Comparison of ENCODE assay signal across 19 mouse cellular contexts in the genomic region with DNA sequence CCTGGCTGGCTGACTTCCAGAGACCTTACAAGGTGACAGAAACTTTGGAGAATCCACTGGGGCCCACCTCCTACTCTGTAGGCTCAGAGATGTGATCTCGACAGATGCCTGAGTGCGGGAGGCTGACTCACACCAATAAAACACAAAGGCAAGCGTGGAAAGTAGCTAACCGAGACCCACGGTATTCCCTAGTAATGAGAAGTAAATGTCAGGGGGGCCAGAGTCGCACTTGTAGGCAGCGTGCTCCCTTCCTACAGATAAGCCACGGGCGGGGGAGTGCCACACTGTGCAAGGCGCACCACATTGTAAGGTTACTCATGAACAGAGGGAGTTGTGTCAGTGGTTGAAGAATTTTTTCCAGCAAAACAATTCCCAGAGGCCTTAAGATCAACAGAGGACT. TPM values are rescaled to one million over a fixed set of nuclear protein-coding genes. Genes with fewer than 3 reads are reported as not detected.
A peak's percentile ranks its signal among the peaks of the same experiment; 100 is the strongest.
DNase-seq lines count a peak whose midpoint lies in the region; ATAC-seq and TF ChIP-seq lines count a peak whose summit lies in the region.
"Had no signal": no experiment of that assay in that cellular context is flagged by ENCODE, and none has a peak within 500 bp of the region (broad histone marks: within the 10 kb centered on the region; RNA-seq: fewer than 3 reads in every experiment).

No protein-coding gene starts in this region.

- WGBS in heart, embryonic 13.5 days = 40% methylated on average over 10 of the region's 10 CpGs
- 88% methylated on average over 10 of the region's 10 CpGs for WGBS in cerebellum, adult 2 months

- peak overlapping the region; percentile 37 for H3K9ac ChIP-seq in heart, embryonic 13.5 days
- H3K9ac ChIP-seq: embryonic facial prominence, embryonic 13.5 days; hindbrain, embryonic 13.5 days; intestine, embryonic 15.5 days; liver, postnatal 0 days; neural tube, embryonic 12.5 days had no signal

- no peaks in the 10 kb centered on the region for H3K9me3 ChIP-seq in heart, embryonic 13.5 days
- H3K9me3 ChIP-seq: embryonic facial prominence, embryonic 13.5 days; hindbrain, embryonic 13.5 days; intestine, embryonic 15.5 days; neural tube, embryonic 12.5 days had no signal

- POLR2A ChIA-PET in Patski (lab: Charles Lee) = interaction anchor here (0.5 to 1.3 kb wide), 2 partner anchors 9 to 27 kb away, joined by 3 to 4 read pairs; no protein-coding TSS in a partner anchor

- no peak overlapping the region for H3K4me3 ChIP-seq in heart, embryonic 13.5 days
- H3K4me3 ChIP-seq in cerebellum, adult 2 months (replicated peaks; ENCODE audit: insufficient read depth, low read depth, low read length) = no peak overlapping the region
- H3K4me3 ChIP-seq: embryonic facial prominence, embryonic 13.5 days; hindbrain, embryonic 13.5 days; intestine, embryonic 15.5 days; neural tube, embryonic 12.5 days had no signal

- in situ Hi-C loops in Patski (cut with MboI; ENCODE audit: low pct_unique_long_range_greater_than_20kb) = loop anchor here (5.0 kb wide), 1 partner anchor 102 kb away; no protein-coding TSS in a partner anchor

- peak overlapping the region; percentile 32; the same call in 1 of the 2 replicates for H3K27ac ChIP-seq in heart, embryonic 13.5 days (replicated peaks)
- no peak overlapping the region for H3K27ac ChIP-seq in cerebellum, adult 2 months (ENCODE audit: insufficient read depth, low read length)
- H3K27ac ChIP-seq: embryonic facial prominence, embryonic 13.5 days; hindbrain, embryonic 13.5 days; intestine, embryonic 15.5 days; neural tube, embryonic 12.5 days had no signal

- peaks cover 80% of the 10 kb centered on the region for H3K36me3 ChIP-seq in heart, embryonic 13.5 days

- no peak for TF ChIP-seq POLR2A in cerebellum, adult 2 months (IDR thresholded peaks at IDR 0.05; ENCODE audit: borderline replicate concordance, insufficient read depth, low read length)

- no peak overlapping the region for H3K4me2 ChIP-seq in heart, embryonic 13.5 days
- H3K4me2 ChIP-seq: embryonic facial prominence, embryonic 13.5 days; hindbrain, embryonic 13.5 days; intestine, embryonic 15.5 days; neural tube, embryonic 12.5 days had no signal

- no peak for DNase-seq in heart, adult 11 months
- DNase-seq in left cerebral cortex, adult 9 months (ENCODE audit: low spot score in 2 of 2) = peak; percentile 36 to 37
- no peak for DNase-seq in left cerebral cortex, postnatal 14 days (ENCODE audit: low spot score in 2 of 2)
- DNase-seq in 3T3-L1 (ENCODE audit: low read depth, low spot score) = peak; percentile 33
- DNase-seq in Patski (ENCODE audit: low read depth, low spot score) = peak; percentile 37
- DNase-seq in cerebellum, adult 2 months = no peak
- DNase-seq: cerebellum, adult 9-11 months; gastrocnemius, postnatal 25 days; liver, postnatal 0 days had no signal

- H3K4me1 ChIP-seq in heart, embryonic 13.5 days = peaks cover 14% of the 10 kb centered on the region
- H3K4me1 ChIP-seq in cerebellum, adult 2 months (ENCODE audit: control insufficient read depth, insufficient read depth, low read length) = peaks cover 6% of the 10 kb centered on the region
- H3K4me1 ChIP-seq: embryonic facial prominence, embryonic 13.5 days; hindbrain, embryonic 13.5 days; intestine, embryonic 15.5 days; neural tube, embryonic 12.5 days had no signal

- TF ChIP-seq CTCF in Patski (IDR thresholded peaks at IDR 0.05) = no peak
- no peak for TF ChIP-seq CTCF in cerebellum, adult 2 months (IDR thresholded peaks at IDR 0.05; ENCODE audit: borderline replicate concordance, insufficient read depth, low read depth, low read length)

- ATAC-seq in heart, embryonic 13.5 days (ENCODE audit: extremely low read depth, insufficient number of reproducible peaks, low FRiP score, low TSS enrichment) = no peak
- peak; percentile 87 for ATAC-seq in Patski
- ATAC-seq: forebrain, embryonic 16.5 days; intestine, embryonic 15.5 days; liver, postnatal 0 days had no signal

- intact Hi-C loops in left cerebral cortex, postnatal 14 days (cut with DNase I) = no loop called here

- CTCF ChIA-PET in Patski (lab: Charles Lee) = interaction anchor here (1.0 to 1.4 kb wide), 2 partner anchors 15 to 30 kb away, joined by 3 to 4 read pairs; no protein-coding TSS in a partner anchor

- H3K27me3 ChIP-seq in heart, embryonic 13.5 days (replicated peaks) = no peaks in the 10 kb centered on the region
- no peaks in the 10 kb centered on the region for H3K27me3 ChIP-seq in Patski
- H3K27me3 ChIP-seq in cerebellum, adult 2 months (ENCODE audit: control insufficient read depth, insufficient read depth, low read length) = no peaks in the 10 kb centered on the region
- H3K27me3 ChIP-seq: embryonic facial prominence, embryonic 13.5 days; hindbrain, embryonic 13.5 days; intestine, embryonic 15.5 days; neural tube, embryonic 12.5 days had no signal

RNA-seq across cellular contexts. Expression of a gene that starts 7.6 kb away (rescaled TPM):
- 6.2 and 6.9 TPM in 2 replicates for polyA plus RNA-seq in heart, embryonic 13.5 days (2015; fragmentation: Nextera tagmentation; extraction: Ambion mirVana)
- total RNA-seq in left cerebral cortex, postnatal 14 days (2021) = 1 to 10 TPM; 4.8 to 5.2 TPM
- 7.0 TPM for polyA plus RNA-seq in Patski (2021)
- 9.4 and 10.2 TPM in 2 replicates for polyA plus RNA-seq in cerebellum, adult 2 months (2012; rRNA removed)

RNA-seq across cellular contexts. Expression of a gene that starts 26.6 kb away (rescaled TPM):
- 132 and 138 TPM in 2 replicates for polyA plus RNA-seq in heart, embryonic 13.5 days (2015; fragmentation: Nextera tagmentation; extraction: Ambion mirVana)
- total RNA-seq in left cerebral cortex, postnatal 14 days (2021) = 10 to 100 TPM; 68.3 to 71.8 TPM
- polyA plus RNA-seq in Patski (2021) = 149 TPM
- polyA plus RNA-seq in cerebellum, adult 2 months (2012; rRNA removed) = 90.2 and 91.7 TPM in 2 replicates

RNA-seq across cellular contexts. Expression of a gene that starts 26.7 kb away (rescaled TPM):
- polyA plus RNA-seq in heart, embryonic 13.5 days (2015; fragmentation: Nextera tagmentation; extraction: Ambion mirVana) = 17.2 and 17.4 TPM in 2 replicates
- 10 to 100 TPM; 32.2 to 33.8 TPM for total RNA-seq in left cerebral cortex, postnatal 14 days (2021)
- polyA plus RNA-seq in Patski (2021) = 24.2 TPM
- polyA plus RNA-seq in cerebellum, adult 2 months (2012; rRNA removed) = 36.3 and 38.0 TPM in 2 replicates

RNA-seq across cellular contexts. Expression of a gene that starts 30.3 kb away (rescaled TPM):
- 0.13 and 0.37 TPM in 2 replicates for polyA plus RNA-seq in heart, embryonic 13.5 days (2015; fragmentation: Nextera tagmentation; extraction: Ambion mirVana)
- under 1 TPM in 1 of 2 experiments, not detected in 1; 0.22 TPM for total RNA-seq in left cerebral cortex, postnatal 14 days (2021)
- polyA plus RNA-seq in Patski (2021) = 0.76 TPM
- not detected in 2 replicates for polyA plus RNA-seq in cerebellum, adult 2 months (2012; rRNA removed)
- total RNA-seq: adrenal gland, postnatal 4 days; gastrocnemius, postnatal 25 days; left cerebral cortex, adult 18-20 months; monocyte, adult 5-6 weeks had no signal
- polyA plus RNA-seq: small intestine, adult 2 months had no signal

RNA-seq across cellular contexts. Expression of a gene that starts 44.0 kb away (rescaled TPM):
- polyA plus RNA-seq in heart, embryonic 13.5 days (2015; fragmentation: Nextera tagmentation; extraction: Ambion mirVana) = 186 and 205 TPM in 2 replicates
- total RNA-seq in left cerebral cortex, postnatal 14 days (2021) = 100 to 1,000 TPM; 200 to 212 TPM
- polyA plus RNA-seq in Patski (2021) = 170 TPM
- 373 and 404 TPM in 2 replicates for polyA plus RNA-seq in cerebellum, adult 2 months (2012; rRNA removed)

Comparison
In these comparisons a context has a peak if more than half of its experiments do, and no peak if none do; other contexts are left out.
1. DNase-seq: peak in left cerebral cortex, adult 9 months (2 of 2), 3T3-L1 (single experiment) and Patski (single experiment); none in heart, adult 11 months (single experiment), left cerebral cortex, postnatal 14 days (0 of 2) and cerebellum, adult 2 months (0 of 2).